Mouse (Mus musculus) embryonic fibroblast, embryonic 13.5 days (primary cell): ENCODE measurements at regions not wholly inside any gene's neighbourhood (a gene's known extent, or its start where the extent isn't known, plus 50 kb on each side); places are given as distances from the start of the nearest gene placed in this dataset.

ENCODE experiments used
- H3K27ac ChIP-seq: 2 replicates; pipeline ENCODE4 v1.5.1; 2012; ENCODE audit warnings: low read length, control low read depth, inconsistent platforms; ENCODE audit not compliant: insufficient read depth
- H3K4me1 ChIP-seq: 2 replicates; pipeline ENCODE4 v1.6.1; 2011; ENCODE audit warnings: low read length; ENCODE audit not compliant: control insufficient read depth, insufficient read depth
- H3K4me3 ChIP-seq: 2 replicates; pipeline ENCODE4 v1.5.1; 2011; ENCODE audit warnings: mild to moderate bottlenecking, control low read depth, low read length; ENCODE audit not compliant: insufficient read depth
- CTCF ChIP-seq: IDR thresholded peaks from 2 replicates; pipeline ENCODE4 v1.5.1; 2011; ENCODE audit warnings: mild to moderate bottlenecking, control low read depth, low read length, moderate library complexity, borderline replicate concordance; ENCODE audit not compliant: insufficient read depth
- POLR2A ChIP-seq: IDR thresholded peaks from 2 replicates; pipeline ENCODE4 v1.6.1; 2011; ENCODE audit warnings: low read depth, mild to moderate bottlenecking, control low read depth, low read length, moderate library complexity

DNA sequence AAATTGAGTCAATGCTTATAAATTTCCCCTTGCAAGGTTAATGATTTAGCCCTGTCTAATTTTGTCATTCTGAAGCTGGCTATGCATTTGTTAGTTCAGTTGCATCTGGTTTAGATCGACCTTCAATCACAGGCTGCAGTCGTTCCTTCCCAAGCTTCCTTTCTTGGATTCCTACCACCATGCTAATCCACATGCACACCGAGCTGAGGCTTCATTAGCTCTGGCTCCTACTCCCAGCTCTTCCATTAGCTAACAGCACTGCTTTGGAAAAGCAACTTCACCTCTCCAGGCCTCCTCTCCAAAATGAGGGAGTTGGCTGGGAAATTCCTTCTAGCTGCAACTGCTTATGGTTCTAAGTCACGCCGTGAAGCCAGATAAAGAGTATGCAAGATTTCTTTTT lies 511.6 kb downstream of the Nfib start:
- Histone ChIP-seq H3K4me3 (no peak overlapping the region), H3K27ac (no peak overlapping the region), H3K4me1 (peaks cover 9% of the 10 kb centered on the region)
- TF ChIP-seq CTCF (no peak), POLR2A (no peak)

DNA sequence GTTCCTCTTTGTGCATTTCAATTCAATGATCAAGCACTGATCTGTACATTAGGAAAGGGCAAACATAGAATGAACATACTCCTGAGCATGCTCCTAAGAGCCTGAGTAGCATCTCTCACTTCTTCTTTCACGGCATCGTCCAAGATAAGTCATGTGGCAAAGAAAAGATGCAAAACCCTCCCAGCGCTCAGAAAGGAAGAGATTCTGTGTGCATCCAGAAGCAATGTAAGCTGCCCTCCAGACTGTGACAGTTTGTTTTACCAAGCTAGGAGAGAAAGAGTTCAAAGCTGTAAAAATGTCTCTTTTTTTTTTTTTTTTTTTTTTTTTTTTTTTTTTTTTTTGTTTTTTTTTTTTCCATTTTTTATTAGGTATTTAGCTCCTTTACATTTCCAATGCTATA lies 518.7 kb downstream of the Nfib start:
- Histone ChIP-seq H3K27ac (no peak overlapping the region), H3K4me1 (no peaks in the 10 kb centered on the region), H3K4me3 (no peak overlapping the region)
- no peak for TF ChIP-seq CTCF
- no peak for TF ChIP-seq POLR2A

DNA sequence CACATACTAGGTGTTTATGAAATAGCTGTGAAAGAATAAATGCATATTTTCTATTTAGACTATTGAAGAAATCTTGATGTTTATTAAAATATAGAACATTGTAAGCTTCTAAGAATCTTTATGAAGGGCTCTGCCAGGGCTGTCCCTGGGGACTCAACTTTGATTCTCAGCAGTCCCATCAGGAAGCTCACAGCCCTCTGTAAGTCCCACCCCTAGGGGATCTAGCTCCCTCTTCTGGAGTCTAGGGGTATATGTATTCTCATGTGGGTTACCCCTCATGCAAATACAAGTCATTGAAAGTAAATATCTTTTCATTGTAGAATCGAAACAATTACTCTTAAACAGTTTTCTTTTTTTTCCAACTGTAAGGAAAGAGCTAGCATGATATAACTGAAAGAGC lies 521.6 kb downstream of the Nfib start:
- Histone ChIP-seq H3K27ac (no peak overlapping the region), H3K4me1 (no peaks in the 10 kb centered on the region), H3K4me3 (no peak overlapping the region)
- TF ChIP-seq CTCF (no peak), POLR2A (no peak)

DNA sequence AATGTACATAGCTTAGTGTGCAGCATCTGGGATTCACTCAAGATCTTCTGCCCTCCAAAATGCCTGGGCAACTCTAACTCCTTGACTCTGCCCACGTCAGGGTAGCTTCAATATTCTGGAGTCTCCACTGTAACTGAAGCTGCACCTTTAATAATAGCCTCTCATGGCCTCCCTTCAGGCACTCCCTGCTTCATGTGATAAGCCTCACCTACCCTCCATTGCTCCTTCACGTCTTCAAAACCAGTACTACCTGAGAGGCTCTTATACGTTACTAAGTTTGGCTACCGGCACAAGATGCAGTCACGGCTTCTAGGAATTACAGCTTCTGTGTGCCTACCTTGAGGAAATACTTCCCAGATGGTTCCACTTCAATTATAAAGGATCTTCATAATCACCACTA lies 527.4 kb downstream of the Nfib start:
- no peak overlapping the region for H3K4me3 ChIP-seq
- no peak overlapping the region for H3K27ac ChIP-seq
- no peaks in the 10 kb centered on the region for H3K4me1 ChIP-seq
- TF ChIP-seq POLR2A (no peak), CTCF (no peak)

DNA sequence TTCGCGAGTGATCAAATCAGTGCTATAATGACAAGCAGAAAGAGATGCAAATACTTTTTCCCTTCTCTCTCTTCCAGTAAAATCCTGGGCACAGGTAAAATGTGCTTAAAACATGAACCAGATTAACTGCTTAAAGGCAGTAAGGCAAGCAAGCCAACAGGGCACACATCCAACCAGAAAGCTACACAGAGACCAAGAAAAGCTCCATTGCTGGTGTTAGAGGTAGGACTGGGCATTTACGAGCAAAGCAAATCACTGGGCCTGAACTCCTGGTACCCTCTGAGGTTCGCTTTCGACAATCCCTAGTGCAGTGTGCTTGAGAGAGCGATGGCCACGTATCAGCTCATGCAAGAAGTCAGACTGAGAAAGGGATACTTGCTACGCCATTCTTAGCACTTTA lies 528.8 kb downstream of the Nfib start:
- no peak overlapping the region for H3K27ac ChIP-seq
- H3K4me1 ChIP-seq: no peaks in the 10 kb centered on the region
- no peak overlapping the region for H3K4me3 ChIP-seq
- no peak for TF ChIP-seq POLR2A
- no peak for TF ChIP-seq CTCF

- TF ChIP-seq CTCF (no peak), POLR2A (no peak)
- no peak overlapping the region for H3K27ac ChIP-seq
- no peaks in the 10 kb centered on the region for H3K4me1 ChIP-seq
- H3K4me3 ChIP-seq: no peak overlapping the region
Measured at GRCm38 (mm10) chr4:82173461-82174085, 532.0 kb downstream of the Nfib start.

GRCm38 (mm10) chr4:82170930-82171329 lies 534.6 kb downstream of the Nfib start:
- TF ChIP-seq CTCF (no peak), POLR2A (no peak)
- Histone ChIP-seq H3K27ac (no peak overlapping the region), H3K4me3 (no peak overlapping the region), H3K4me1 (peaks cover 5% of the 10 kb centered on the region)

GRCm38 (mm10) chr4:82168032-82168431 lies 537.5 kb downstream of the Nfib start:
- TF ChIP-seq POLR2A: no peak
- no peak for TF ChIP-seq CTCF
- Histone ChIP-seq H3K4me1 (peaks cover 19% of the 10 kb centered on the region), H3K27ac (no peak overlapping the region), H3K4me3 (no peak overlapping the region)

- TF ChIP-seq POLR2A: no peak
- no peak overlapping the region for H3K4me3 ChIP-seq
- peaks cover 21% of the 10 kb centered on the region for H3K4me1 ChIP-seq
- peak overlapping the region; percentile 89 for H3K27ac ChIP-seq
Measured at GRCm38 (mm10) chr4:82167396-82167795, 538.2 kb downstream of the Nfib start.

- peaks cover 21% of the 10 kb centered on the region for H3K4me1 ChIP-seq
- no peak overlapping the region for H3K4me3 ChIP-seq
- peak overlapping the region; percentile 89 for H3K27ac ChIP-seq
- TF ChIP-seq CTCF: no peak
- no peak for TF ChIP-seq POLR2A
Measured at GRCm38 (mm10) chr4:82166826-82167225, 538.7 kb downstream of the Nfib start.

DNA sequence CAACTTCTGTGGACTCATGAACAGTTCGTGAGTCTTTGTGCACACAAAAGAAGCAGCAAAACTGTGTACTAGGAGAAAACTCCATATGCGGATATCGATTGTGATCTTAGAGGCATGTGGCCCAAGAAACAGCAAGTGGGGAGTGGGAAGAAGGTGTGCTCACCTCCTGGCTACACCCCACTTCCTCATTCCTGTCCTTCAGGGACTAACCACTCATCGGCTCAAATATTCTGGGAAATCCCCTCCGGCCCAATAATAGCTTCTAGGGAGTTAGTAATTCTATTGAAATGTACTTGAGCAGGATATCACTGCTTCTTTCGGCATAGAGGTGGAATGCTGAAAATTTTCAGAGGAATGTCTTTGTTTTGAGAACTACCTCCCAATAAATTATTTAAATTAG lies 539.5 kb downstream of the Nfib start:
- Histone ChIP-seq H3K4me3 (no peak overlapping the region), H3K27ac (peak overlapping the region; percentile 89), H3K4me1 (peaks cover 21% of the 10 kb centered on the region)
- no peak for TF ChIP-seq POLR2A
- no peak for TF ChIP-seq CTCF
